In genomic region chr3:148947266-148947665, GRCm38 (mm10) we compare ENCODE assay signal across 26 mouse cellular contexts.
"Had no signal": no experiment of that assay in that cellular context is flagged by ENCODE, and none has a peak within 500 bp of the region (broad histone marks: within the 10 kb centered on the region; RNA-seq: fewer than 3 reads in every experiment).

No protein-coding gene starts in this region.

- H3K27ac ChIP-seq: gastrocnemius, adult 2 months; heart, embryonic 10.5 days; hindbrain, embryonic 14.5 days; intestine, embryonic 15.5 days; layer of hippocampus, adult 2 months; left cerebral cortex, adult 2 months; limb, embryonic 10.5 days; limb, embryonic 12.5 days had no signal

- H3K4me2 ChIP-seq: hindbrain, embryonic 12.5 days; hindbrain, embryonic 14.5 days; intestine, embryonic 15.5 days; limb, embryonic 12.5 days; liver, embryonic 11.5 days had no signal

- H3K27me3 ChIP-seq: heart, embryonic 12.5 days; hindbrain, embryonic 12.5 days; intestine, embryonic 15.5 days; limb, embryonic 12.5 days had no signal

- H3K4me3 ChIP-seq: gastrocnemius, adult 2 months; heart, embryonic 10.5 days; heart, embryonic 12.5 days; hindbrain, embryonic 10.5 days; hindbrain, embryonic 12.5 days; intestine, embryonic 15.5 days; layer of hippocampus, adult 2 months; left cerebral cortex, adult 2 months; limb, embryonic 10.5 days; limb, embryonic 12.5 days had no signal

- H3K4me1 ChIP-seq: intestine, embryonic 15.5 days had no signal

- H3K36me3 ChIP-seq: hindbrain, embryonic 12.5 days; intestine, embryonic 15.5 days had no signal

- ATAC-seq: hindbrain, embryonic 16.5 days; inflammation-experienced regulatory T-cells, adult 6 months; intestine, postnatal 0 days had no signal

- H3K9ac ChIP-seq: heart, embryonic 12.5 days; hindbrain, embryonic 12.5 days; hindbrain, embryonic 14.5 days; intestine, embryonic 15.5 days; limb, embryonic 12.5 days had no signal

- DNase-seq: gastrocnemius, adult 2 months; gastrocnemius, postnatal 10 days; gastrocnemius, postnatal 25 days; heart, adult 18-20 months; heart, postnatal 10 days; heart, postnatal 4 days; kidney, adult 18-20 months; kidney, adult 8-10 months; kidney, postnatal 10 days; kidney, postnatal 25 days; kidney, postnatal 4 days; liver had no signal

- H3K9me3 ChIP-seq: heart, embryonic 10.5 days; heart, embryonic 12.5 days; hindbrain, embryonic 10.5 days; hindbrain, embryonic 12.5 days; intestine, embryonic 15.5 days; limb, embryonic 10.5 days; limb, embryonic 12.5 days had no signal
